Mouse (Mus musculus) kidney, postnatal 4 days (tissue): Measurements from ENCODE around the gene Cdc25b.

Experiments
- DNase-seq, 2 experiments: peaks; one replicate each; pipeline ENCODE4 v3.0.0; 2021; ENCODE audit warnings: mixed read lengths in 2 of 2

Cdc25b gene

GRCm38 (mm10) chr2:131186771-131187601 is at the start of gene Cdc25b, which contains the start of gene Spef1:
Gene Cdc25b, plus strand, starts transcription at chr2:131186949.
Gene Spef1, minus strand, starts transcription at chr2:131187282.
- DNase-seq = peak; percentile 91 to 93

GRCm38 (mm10) chr2:131138296-131138695 is 48.5 kb upstream of the Cdc25b start:
- no peak for DNase-seq

- no peak for DNase-seq
These were observed 48.0 kb upstream of the Cdc25b start for GRCm38 (mm10) chr2:131138760-131139159.

DNA sequence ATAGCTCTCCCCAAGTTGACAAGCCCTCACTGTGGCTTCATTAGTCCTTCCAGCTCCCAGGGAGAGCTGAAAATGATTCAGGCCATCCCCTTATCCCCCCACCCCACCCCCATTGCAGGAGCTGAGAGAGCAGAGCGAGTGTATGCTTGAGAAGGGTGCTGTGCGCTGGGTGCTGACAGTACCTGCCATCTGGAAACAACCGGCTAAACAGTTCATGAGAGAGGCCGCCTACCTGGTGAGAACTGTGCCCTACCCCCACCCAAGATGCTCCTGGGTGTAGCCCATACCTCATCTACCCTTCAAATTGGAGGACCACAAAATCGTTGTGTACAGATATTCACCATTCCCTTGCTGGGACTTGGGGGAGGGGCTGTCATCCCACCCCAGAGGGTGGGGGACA is 47.5 kb upstream of the Cdc25b start:
- DNase-seq = no peak

DNA sequence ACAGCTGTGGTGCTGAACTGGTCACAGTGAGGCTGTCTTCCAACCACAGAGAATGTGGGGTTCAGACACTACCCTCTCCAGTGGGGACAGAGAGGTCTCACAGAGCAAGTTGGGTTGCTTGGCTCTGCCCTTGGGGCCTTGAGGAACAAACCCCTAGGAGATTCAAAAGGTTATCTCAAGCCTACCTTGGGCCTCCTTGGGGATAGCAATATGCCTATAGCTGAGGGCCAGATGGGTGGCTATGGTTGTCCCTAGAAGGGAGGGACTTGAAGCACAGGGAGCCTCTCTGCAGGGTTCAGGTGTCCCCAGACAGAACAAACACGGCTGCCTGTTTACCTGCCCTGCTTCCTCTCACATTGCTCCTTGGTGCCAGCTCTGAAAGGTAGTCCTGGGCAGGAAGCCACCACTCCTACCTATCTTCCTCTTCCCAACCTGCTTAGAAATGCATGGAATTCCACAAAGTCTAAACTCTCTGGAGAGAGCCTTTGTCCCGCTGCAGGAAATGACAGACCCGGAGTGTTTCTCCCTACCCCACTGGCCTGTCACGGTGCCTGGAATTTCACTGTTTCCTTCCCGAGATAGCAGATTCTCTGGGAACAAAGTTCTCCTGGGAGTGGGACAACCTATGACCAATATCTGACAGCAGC is 46.7 kb upstream of the Cdc25b start:
- DNase-seq = peak in 1 of 2 experiments; percentile 46

DNA sequence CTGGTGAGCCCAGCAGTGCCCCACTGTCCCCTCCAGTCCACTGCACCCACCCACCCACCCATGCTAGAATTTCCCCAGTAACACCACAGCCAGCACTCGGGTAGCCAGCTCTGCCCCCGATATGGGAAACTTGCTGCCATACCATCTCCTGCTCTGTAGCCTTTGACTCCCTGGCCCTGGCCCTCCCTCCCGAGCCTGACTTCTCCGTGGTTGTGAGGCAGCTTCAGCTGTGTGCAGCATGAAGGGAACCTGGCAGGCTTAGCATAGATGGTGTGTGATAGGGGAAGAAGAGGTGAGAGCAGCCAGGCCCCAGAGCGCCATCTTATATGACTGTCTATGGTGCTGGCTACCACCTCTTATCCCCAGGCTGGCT is 46.2 kb upstream of the Cdc25b start:
- DNase-seq = no peak

GRCm38 (mm10) chr2:131141336-131141986 is 45.3 kb upstream of the Cdc25b start:
- no peak for DNase-seq

GRCm38 (mm10) chr2:131142592-131142991 is 44.2 kb upstream of the Cdc25b start:
- peak; percentile 90 to 92 for DNase-seq

DNA sequence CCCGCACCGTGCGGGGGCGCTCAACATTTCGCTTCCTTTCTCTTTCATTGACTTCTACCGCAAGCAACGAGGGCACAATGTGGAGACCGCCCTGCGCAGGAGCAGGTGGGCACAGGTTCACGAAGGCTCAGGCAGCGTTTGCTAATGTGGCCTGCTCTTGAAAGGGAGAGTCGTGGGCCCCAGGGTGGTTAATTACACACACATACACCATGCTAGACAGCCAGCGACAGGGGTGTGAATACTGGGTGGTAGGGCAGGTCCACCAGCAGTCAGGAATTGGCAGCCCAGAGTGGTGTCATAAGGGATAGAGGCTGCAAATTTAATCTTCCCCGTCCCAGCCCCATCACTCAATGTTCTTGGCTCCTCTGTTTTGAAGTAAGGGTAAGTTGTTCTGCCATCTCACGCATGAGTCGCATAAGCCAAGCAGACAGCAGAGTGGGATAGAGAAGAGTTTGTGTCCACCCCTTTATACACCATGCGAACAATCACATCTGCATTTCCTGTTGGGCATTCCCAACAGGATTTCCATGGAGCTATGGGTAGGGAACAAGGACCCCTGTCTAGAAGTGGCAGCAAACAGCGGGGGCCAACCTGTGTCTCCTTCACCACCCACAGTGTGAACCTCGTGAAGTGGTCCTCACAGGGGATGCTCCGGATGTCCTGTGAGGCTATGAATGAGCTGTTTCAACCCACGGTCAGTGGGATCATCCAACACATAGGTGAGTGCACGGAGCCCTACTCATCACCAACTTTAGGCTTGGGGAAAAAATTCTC is 43.6 kb upstream of the Cdc25b start:
- no peak for DNase-seq

GRCm38 (mm10) chr2:131145121-131145520 is 41.6 kb upstream of the Cdc25b start:
- no peak for DNase-seq

- DNase-seq = no peak
These were observed 41.2 kb upstream of the Cdc25b start for GRCm38 (mm10) chr2:131145536-131145935.

- DNase-seq = no peak
These were observed 40.3 kb upstream of the Cdc25b start for GRCm38 (mm10) chr2:131146193-131147042.

GRCm38 (mm10) chr2:131147043-131147365 is 39.7 kb upstream of the Cdc25b start:
- DNase-seq = no peak

DNA sequence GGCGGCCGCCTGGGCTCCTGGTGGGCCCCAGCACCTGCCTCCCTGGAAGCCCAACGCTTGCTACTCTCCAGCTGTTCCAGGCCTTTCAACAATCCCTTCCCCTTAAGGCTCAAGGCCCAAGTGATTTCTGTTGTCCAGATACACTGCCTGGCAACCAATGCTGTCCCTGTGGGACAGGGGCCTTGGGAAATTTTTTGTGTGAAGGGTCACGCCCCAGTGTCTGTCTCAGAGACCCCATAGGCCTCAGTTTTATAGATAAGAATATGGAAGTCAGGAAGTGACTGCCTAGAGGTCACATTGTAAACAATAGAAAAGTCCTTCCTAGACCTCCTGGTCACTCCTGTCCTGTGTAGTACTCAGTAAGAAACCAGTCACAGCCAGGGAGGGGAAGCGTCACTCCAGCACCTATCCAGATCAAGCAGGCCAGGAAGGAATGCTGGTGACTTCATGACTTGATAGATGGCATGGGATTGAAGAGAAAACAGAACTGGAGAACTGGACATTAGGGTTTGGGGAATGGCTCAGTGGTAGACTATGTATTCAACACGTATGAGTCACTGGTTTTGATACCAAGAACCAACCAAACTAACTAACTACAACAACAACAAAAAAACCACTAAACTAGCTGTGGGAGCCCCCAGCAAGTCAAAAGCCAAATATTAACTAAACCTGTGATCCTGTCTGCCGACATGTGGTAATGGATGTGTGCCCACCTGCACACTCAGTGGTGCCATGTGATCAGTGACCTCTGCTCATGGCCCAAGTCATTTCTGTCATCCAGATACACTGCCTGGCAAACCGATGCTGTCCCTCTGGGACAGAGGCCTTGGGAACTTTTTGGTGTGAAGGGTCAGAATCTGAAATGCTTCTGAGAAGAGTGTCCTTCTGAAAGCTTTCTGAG is 38.1 kb upstream of the Cdc25b start:
- DNase-seq = no peak

DNA sequence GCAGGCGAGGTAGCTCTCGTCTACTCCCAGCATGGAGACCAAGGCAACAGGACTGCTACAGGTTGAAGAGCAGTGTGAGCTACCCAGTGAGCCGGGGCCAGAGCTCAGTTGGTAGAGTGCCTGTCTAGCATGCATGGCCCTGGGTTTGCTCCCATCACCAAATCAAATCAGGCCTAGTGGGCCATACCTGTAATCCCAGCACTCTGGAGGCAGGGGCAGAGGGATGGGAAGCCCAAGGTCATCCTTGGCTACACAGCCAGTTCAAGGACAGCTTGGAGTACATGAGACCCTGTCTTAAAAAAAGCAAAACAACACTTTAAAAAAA is 37.5 kb upstream of the Cdc25b start:
- DNase-seq = no peak

DNA sequence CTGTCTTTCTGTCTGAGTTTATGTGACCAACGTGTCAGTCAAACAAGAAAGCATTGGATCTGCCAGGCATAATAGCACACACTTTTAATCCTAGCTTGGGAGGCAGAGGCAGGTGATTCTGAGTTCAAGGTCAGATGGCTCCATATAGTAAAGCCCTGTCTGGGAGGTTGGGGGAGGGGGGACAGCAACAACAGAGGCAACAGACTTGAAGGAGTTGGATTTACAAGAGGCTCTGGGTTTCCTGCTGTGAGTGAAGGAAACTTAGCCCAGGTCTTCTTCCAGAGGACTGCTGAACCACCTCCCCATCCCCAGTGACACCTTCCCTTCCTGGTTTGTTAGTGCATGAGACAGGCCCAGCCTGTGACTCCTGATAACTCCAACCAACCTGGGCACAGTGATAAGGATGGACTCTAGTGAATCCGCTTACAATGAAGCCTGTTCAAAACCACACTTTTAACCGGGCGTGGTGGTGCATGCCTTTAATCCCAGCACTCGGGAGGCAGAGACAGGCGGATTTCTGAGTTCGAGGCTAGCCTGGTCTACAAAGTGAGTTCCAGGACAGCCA is 34.5 kb upstream of the Cdc25b start:
- no peak for DNase-seq

DNA sequence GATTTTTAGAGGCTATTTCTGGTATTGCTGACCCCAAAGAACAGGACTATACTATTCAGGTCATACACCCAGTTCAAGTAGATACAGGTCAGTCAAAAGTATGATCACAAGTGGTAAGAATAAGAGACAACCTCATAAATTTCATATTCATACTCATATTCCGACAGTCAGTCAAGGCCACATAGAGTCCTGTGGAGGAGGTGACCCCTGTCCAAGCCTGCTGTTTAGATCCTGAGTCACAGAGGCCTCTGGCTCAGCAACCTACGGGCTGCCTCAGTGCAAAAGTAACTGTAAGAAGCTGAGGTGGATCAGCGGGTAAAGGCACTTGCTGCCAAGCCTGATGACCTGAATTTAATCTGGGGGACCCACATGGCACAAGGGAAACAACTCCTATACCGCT is 32.7 kb upstream of the Cdc25b start:
- no peak for DNase-seq

DNA sequence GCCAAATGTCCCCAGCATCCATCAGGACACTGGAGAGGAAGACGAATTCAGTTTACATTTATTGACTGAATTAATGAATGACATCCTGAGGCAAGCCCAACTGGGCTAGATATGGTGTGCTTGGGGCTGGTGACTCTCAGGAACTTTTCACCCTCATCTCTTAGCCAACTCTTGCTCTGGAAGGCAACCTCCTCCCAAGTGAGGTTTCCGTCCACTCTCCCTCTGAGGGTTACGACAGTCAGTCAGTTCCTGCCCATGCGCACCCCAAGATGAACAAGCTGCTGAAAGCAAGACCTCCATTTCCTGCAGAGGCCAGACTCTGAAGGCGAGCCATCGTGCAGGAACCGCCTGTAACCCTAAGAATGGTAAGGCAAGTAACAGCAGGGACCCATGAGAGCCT is 29.8 kb upstream of the Cdc25b start:
- no peak for DNase-seq

DNA sequence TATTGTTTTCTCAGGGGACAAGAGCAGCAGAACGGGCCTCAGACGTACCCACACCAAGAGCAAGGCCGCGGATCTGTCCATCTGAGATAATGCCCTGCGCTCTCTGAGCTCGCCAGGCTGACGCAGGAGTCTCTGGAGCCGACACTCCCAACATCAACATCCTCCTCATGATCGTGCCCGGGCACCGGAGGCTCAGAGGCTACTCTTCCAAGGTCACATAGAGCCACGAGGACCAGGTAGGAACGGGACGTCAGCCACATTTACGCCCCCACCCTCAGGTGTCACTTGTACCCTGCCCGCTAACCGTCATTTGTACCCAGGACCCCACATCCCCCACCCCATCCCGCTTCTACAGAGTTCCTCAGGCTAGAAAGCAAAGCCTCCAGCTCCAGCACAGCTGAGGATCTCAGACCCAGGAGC is 27.2 kb upstream of the Cdc25b start:
- peak; percentile 60 to 71 for DNase-seq

DNA sequence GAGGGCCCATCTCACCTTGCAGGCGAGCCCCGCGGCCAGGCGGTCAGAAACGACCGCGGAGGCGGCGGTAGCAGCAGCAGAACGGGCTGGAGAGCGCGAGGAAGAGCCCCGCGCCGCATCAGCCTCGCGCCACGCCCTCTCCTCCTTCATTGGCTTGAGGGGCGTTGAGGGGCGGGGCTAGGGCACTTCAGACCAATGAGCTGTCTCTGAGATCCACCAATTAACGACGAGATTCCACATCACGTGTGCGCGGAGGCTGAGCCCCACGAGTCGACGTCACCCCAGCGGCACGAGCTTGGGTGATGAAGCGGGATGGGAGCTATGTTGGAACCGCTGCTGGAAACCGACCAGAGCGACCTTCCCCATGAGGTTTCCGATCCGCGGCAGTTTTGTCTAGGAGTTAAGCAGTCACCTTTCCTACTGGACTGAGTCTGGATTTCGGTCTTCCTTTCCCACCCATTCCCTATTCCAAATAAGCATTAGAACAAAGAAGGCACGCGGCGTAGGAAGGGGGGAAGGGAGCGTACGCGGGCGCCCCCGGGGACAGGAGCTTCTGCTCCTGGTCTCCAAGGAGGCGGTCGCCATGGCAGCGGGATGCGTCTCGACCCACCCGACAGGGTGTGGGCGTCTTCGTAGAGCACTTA is 26.7 kb upstream of the Cdc25b start, which contains the start of gene 1700037H04Rik:
1700037H04Rik (minus strand) TSS at position 144 of the 644 bp plus-strand sequence.
- peak; percentile 97 to 99 for DNase-seq
